Mouse (Mus musculus) spleen, embryonic (tissue): ENCODE data around the gene Ss18l1.

ENCODE experiments used
- CTCF ChIA-PET: fragments of 350-600 bp; sonication (Branson Sonifier 250); formaldehyde crosslinking; loops from one replicate; lab custom pipeline; 2022; lab: Charles Lee

Gene Ss18l1

GRCm38 (mm10) chr2:180084565-180084964 lies 42.3 kb downstream of the Ss18l1 start:
- CTCF ChIA-PET, result no interaction called here

DNA sequence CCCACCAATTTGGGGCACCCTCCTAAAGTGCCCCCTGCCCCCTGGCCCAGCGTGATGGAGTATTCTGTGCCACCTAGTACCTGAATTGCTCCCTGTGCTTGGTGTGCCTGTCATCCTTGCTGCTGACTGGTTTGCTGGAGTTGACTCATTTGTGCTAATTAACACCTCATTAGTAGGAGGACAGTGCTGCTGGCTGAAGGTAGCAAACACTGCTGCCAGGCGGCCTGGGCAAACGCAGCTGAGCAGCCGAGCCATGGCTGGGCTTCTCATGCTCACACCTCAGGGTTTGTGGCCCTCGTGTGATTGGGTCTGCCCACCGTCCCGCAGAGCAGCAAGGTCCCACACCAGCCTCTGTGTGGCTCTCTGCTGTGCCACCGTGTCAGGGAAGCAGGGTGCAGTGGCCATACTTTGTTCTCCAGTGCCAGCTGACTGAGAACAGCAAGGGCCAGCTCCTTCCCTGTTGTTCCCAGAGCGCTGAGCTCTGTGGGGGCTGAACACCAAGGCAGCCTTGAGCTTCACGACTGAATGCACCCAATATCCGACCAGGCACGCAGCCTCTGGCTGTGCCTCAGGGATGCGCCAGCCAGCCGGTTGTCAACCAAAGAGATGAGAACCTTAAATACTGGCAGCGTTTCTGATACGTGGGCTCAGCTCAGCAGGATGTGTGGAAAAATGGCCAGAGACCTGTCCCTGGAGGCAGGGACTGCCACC lies 43.8 kb downstream of the Ss18l1 start:
- CTCF ChIA-PET, result no interaction called here

- CTCF ChIA-PET, result no interaction called here
Observed at GRCm38 (mm10) chr2:180086637-180087027, 44.3 kb downstream of the Ss18l1 start.

DNA sequence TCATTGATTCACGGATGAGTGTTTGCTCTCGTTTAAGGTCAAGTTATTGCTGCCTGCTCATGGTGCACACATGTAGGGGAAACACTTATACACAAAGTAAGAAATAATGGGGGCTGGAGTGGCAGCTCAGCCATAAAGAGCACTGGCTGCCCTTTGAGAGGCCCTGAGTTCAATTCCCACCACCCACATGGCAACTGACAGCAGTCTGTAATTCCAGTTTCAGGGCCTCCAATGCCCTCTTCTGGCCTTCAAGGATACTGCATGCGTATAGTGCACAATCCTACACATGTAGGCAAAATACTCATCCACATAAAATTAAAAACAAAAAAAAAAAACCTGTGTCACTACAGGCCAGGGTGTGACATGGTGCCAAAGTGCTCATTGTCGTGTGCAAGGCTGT lies 45.2 kb downstream of the Ss18l1 start:
- CTCF ChIA-PET, result no interaction called here

DNA sequence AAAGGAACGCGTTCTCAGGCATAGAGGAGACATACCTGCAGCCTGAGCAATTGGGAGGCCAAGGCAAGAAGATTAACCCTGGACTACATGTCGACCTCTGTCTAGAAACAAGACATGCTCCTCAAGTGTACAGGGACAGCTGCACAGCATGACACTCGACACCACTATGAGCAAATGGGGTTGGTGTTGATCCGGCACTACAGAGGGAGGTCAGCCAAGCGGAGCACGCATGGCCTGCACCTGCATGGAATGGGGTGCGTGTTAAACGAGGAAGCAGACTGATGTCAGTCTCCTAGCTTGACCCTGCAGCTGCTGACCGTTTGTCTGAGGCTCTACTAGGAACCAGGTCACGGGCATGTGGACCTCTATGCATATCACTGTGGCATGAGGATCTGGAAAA lies 48.0 kb downstream of the Ss18l1 start:
- CTCF ChIA-PET, result no interaction called here

DNA sequence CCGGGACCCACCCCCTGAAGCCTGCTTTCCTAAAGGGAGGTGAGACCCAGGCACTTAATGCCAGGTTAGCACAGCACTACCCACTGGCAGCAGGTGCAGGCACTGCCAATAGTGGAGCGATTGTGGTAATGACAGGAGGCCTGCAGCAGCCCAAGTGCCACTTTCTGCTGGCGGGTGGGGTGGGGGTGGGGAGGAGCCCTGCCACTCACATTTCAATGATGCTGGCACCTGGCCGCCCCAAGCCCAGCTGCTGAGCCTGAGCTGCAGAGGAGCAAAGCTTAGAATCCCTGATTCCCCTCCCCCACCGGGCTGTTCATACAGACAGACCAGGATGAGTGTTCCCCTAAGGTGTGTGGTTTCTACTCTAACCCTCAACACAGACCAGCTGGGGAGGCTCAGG lies 53.4 kb downstream of the Ss18l1 start:
- CTCF ChIA-PET, result no interaction called here

DNA sequence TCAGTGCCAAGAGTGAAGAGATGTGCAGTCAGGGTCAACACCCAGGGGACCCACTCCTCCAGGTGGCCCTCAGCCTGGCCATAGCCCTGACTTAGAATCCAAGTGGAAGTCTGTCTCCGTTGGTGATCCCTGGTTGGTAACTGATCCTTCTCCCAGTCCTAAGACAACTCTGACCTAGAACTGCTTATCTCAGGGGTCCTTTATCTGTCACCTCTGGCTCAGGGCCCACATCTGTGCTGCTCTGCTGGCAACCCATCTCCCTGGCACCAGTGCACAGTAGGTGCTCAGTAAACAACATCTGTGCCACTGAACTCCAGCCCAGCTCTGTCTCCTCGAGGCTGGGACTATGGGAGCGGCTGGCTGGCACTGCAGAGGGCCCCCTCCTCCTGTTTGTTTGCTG lies 55.3 kb downstream of the Ss18l1 start:
- CTCF ChIA-PET, result no interaction called here

- CTCF ChIA-PET, result no interaction called here
Observed at GRCm38 (mm10) chr2:180098167-180098566, 55.9 kb downstream of the Ss18l1 start.

- CTCF ChIA-PET, result no interaction called here
Observed at GRCm38 (mm10) chr2:180099529-180099928, 57.2 kb downstream of the Ss18l1 start.

DNA sequence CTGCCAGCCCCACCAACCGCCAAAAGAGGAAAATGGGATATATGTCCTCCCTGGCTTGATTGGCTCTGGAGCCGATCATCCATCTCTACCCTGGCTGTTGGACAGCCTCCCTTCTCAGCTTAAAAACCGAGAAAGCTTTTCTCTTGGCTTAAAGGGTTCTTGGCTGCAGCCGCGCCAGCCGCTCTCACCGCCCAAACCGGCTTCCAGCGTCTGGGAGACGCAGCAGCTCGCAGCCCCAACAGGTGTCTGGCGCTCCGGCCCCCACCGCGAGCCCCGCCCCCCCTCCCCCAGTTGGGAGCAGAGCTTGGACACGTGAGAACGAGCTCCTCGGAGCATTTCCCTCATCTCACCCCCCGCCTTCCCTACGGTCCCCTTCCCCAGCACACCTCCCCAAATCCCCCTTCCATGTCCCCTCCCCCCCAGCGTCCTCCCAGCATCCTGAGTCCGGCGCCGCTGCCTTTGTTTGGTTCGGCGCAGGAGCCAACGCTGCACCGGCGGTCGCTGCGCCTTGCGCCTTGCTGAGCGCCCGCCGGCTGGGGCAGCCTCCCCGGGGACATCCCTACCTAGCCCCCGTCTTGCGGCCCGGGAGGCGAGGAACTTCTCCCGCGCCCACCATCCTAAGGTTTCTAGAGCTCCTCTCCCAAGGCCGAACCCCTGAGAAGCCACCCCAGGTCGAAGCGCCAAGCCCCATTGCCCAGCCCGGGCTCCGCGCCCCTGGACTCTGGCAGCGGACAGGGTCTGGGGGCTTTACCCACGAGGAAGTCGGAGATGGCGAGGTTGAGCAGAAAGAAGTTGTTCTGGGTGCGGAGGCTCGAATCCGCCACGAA lies 61.1 kb downstream of the Ss18l1 start:
- CTCF ChIA-PET, result no interaction called here

DNA sequence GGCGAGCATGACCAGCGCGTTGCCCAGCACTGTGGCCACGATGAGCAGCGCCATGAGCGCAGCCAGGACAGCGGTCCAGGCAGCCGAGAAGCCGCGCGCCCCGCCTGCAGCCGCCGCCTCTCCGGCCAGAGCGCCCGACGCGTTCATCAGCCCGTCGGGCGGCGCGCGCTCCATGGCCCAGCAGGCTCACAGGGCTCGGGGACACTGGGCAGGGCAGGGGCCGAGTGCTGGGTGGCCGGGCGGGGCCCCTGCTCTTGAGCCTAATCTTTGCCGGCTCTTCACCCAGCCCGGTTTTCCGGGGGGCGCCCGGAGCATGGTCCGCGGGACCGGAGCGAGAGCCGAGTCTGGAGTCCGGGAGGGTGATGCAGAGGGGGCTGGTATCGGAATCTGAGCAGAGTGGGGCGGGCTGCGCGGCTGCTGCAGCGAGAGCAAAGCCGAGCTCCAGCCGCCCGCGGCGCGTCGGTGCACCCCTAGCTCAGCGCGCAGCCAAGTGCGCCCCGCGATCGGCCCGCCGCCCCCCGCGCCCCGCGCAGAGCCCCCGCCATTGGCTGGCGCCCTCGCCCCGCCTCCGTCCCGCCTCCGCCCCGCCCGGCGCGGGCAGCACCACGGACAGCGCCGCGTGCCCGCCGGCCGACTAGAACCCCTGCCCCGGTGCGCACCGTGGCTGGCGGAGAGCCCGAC lies 61.8 kb downstream of the Ss18l1 start, which contains the start of gene Hrh3:
Gene Hrh3 (minus strand): TSS at position 511 of the 681 bp plus-strand sequence.
- CTCF ChIA-PET, result interaction anchor here (1.1 kb wide), 1 partner anchor 13 kb away, joined by 8 read pairs; no protein-coding TSS in a partner anchor

- CTCF ChIA-PET, result interaction anchor here (1.1 kb wide), 1 partner anchor 13 kb away, joined by 8 read pairs; no protein-coding TSS in a partner anchor
Observed at GRCm38 (mm10) chr2:180104659-180105377, 62.5 kb downstream of the Ss18l1 start.

DNA sequence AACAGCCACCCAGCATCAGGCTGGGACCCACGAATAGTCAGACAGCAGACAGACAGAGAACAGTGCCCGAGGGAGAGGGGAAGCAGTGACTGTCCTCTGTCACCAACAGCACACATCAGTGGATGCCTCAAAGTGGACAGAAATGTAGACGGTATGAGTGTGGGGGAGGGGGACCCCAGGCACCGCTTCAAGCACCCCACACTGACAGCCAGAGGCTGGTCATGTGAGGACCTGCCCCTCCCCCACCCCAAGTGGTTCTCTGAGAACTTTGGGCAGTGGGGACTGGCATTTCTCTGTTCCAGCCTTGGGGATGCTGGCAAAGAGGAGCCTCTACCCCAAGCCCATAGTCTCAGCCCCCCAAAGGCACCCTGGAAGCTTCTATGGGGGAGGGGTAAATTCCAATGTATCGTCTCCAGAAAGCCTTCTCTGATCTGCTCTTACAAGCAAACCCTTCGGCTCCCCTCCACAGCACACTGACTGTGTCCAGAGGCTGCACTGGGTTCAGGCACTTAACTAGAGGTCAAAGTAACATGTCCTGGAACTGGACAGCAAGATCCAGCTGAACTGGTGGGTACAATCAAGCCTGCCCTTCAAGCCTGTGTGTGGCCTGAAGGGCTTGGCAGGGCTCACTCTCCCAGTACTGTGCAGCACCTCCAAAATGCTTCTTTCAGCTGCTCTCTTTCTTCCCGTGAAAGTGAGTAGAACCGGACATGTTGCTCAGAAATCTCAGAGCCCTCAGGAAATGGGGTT lies 63.3 kb downstream of the Ss18l1 start:
- CTCF ChIA-PET, result no interaction called here

DNA sequence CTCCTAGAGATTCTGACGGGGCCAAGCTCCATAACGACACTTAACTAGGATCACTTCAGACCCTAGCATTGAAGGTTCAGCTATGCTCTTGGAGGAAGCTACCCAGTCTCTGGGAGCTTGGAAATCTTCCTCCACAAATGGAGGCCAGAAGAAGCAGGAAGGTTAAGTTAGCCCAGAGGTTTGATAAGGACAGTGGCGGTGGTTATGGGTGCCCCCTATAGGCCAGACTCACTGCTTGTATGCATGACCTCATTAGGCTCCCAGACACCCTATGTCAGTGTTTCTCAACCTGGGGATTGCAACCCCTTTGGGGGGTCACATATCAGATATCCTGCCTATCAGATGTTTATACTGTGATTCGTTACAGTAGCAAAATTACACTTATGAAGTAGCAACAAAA lies 64.8 kb downstream of the Ss18l1 start:
- CTCF ChIA-PET, result no interaction called here

- CTCF ChIA-PET, result no interaction called here
Observed at GRCm38 (mm10) chr2:180108285-180108684, 66.0 kb downstream of the Ss18l1 start.

- CTCF ChIA-PET, result no interaction called here
Observed at GRCm38 (mm10) chr2:180113909-180114890, 71.9 kb downstream of the Ss18l1 start.

- CTCF ChIA-PET, result no interaction called here
Observed at GRCm38 (mm10) chr2:180115279-180115678, 73.0 kb downstream of the Ss18l1 start.

GRCm38 (mm10) chr2:180116081-180116493 lies 73.8 kb downstream of the Ss18l1 start:
- CTCF ChIA-PET, result no interaction called here

- CTCF ChIA-PET, result interaction anchor here (2.6 kb wide), 1 partner anchor 12 kb away, joined by 8 read pairs; the partner anchor contains the start of gene Hrh3
Observed at GRCm38 (mm10) chr2:180116741-180117484, 74.6 kb downstream of the Ss18l1 start.
